Mouse (Mus musculus) liver, adult 2 months (tissue): Measurements from ENCODE around the gene Smim17. TPM values are rescaled to one million over a fixed set of nuclear protein-coding genes. Genes with fewer than 3 reads are reported as not detected.

Experiments used
- DNase-seq: peaks from one replicate; pipeline ENCODE4 v3.0.0-alpha.2; 2011; ENCODE audit warnings: low read depth, low spot score; ENCODE audit errors: extremely low read depth
- H3K27ac ChIP-seq: fragments of 200-500 bp; replicated peaks from 2 replicates; pipeline ENCODE4 v1.5.1; 2012; ENCODE audit warnings: low read depth, mild to moderate bottlenecking, control low read depth, inconsistent platforms, low read length; ENCODE audit not compliant: insufficient read depth
- H3K27me3 ChIP-seq: fragments of 200-500 bp; 2 replicates; pipeline ENCODE4 v1.6.1; 2012; ENCODE audit warnings: mild to moderate bottlenecking, moderate library complexity, low read length, inconsistent platforms; ENCODE audit not compliant: control insufficient read depth, insufficient read depth
- H3K36me3 ChIP-seq: fragments of 200-500 bp; 2 replicates; pipeline ENCODE4 v1.6.1; 2012; ENCODE audit warnings: low read length, inconsistent platforms; ENCODE audit not compliant: control insufficient read depth, insufficient read depth
- H3K4me1 ChIP-seq: fragments of 200-500 bp; 2 replicates; pipeline ENCODE4 v1.6.1; 2011; ENCODE audit warnings: low read length; ENCODE audit not compliant: control insufficient read depth, insufficient read depth
- H3K4me3 ChIP-seq: fragments of 200-500 bp; 2 replicates; pipeline ENCODE4 v1.5.1; 2011; ENCODE audit warnings: low read depth, mild to moderate bottlenecking, control low read depth, low read length, moderate library complexity; ENCODE audit not compliant: insufficient read depth
- H3K79me2 ChIP-seq: fragments of 200-500 bp; 2 replicates; pipeline ENCODE4 v1.6.1; 2012; ENCODE audit warnings: inconsistent platforms, mild to moderate bottlenecking, low read length, moderate library complexity; ENCODE audit not compliant: control insufficient read depth, insufficient read depth
- H3K9ac ChIP-seq: fragments of 200-500 bp; 2 replicates; pipeline ENCODE4 v1.6.1; 2012; ENCODE audit warnings: low read depth, mild to moderate bottlenecking, control low read depth, inconsistent platforms, low read length
- CTCF ChIP-seq: fragments of 200-500 bp; IDR thresholded peaks from 2 replicates; pipeline ENCODE4 v1.5.1; 2011; ENCODE audit warnings: low read depth, low read length, control low read depth
- POLR2A ChIP-seq: fragments of 200-500 bp; IDR thresholded peaks from 2 replicates; pipeline ENCODE4 v1.6.1; 2011; ENCODE audit warnings: low read length, control low read depth; ENCODE audit not compliant: insufficient read depth; ENCODE audit errors: extremely low read depth
- WGBS: fragments of 180-500 bp; shearing (Covaris S2); methylation state at CpG from one replicate; pipeline ENCODE4 v1.1.7; 2018; 5-methylcytosine and 5-hydroxymethylcytosine counted together
- polyA plus RNA-seq: library from polyadenylated mRNA; depleted of rRNA; stranded (reverse); fragments of >200 nt; gene quantifications from 2 replicates; pipeline ENCODE4 v1.2.3, GENCODE M21; 2012
- total RNA-seq: library from RNA; depleted of rRNA; stranded (reverse); fragments of >200 nt; gene quantifications from 2 replicates; pipeline ENCODE4 v1.2.3, GENCODE M21; 2014

The Smim17 gene
- total and polyA plus RNA-seq, 2 experiments: not detected

DNA sequence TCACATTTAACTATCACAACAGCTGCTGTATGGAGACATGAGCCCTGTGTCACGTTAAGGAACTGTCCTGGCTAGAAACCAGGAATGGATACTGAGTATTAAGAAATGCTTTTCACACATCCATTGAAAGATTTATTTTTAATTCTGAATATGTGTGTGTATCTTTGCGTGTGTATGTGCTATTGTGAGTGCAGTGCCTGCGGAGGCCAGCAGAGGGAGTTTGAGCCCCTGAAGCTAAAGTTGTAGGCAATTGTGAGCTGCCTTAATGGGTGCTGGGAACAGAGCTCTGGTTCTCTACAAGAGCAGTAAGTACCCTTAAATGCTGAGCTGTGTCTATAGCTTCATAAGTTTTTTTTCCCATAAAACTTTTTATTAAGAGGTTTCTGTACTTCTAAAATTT, 30.9 kb downstream of the Smim17 start:
- Histone ChIP-seq H3K4me3 (no peak overlapping the region), H3K4me1 (no peaks in the 10 kb centered on the region), H3K36me3 (no peaks in the 10 kb centered on the region), H3K9ac (no peak overlapping the region), H3K27me3 (peaks cover 2% of the 10 kb centered on the region; the same call in 1 of the 2 replicates), H3K79me2 (no peaks in the 10 kb centered on the region), H3K27ac (no peak overlapping the region)
- TF ChIP-seq CTCF (peak; percentile 21; the same call in 1 of the 2 replicates), POLR2A (no peak)
- no peak for DNase-seq
- 92% methylated on average over 3 of the region's 3 CpGs for WGBS

DNA sequence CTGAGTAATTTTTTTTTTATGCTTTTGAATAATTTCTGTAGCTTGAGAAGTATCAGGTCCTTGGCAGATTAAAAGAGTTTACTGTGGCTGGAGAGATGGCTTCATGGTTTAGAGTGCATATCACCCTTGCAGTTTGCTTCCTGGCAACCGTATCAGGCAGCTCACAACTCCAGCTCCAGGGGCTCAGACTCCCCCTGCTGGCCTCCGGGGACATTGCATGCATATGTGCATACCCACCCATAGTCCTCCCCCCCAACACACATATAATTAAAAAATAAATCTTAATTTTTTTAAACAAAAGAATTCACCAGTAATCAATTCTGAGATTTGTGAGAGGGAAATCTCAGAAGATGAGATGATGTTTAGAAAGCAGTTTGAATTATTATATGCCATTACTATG, 31.8 kb downstream of the Smim17 start:
- H3K27ac ChIP-seq: no peak overlapping the region
- H3K4me1 ChIP-seq: no peaks in the 10 kb centered on the region
- TF ChIP-seq CTCF: peak; percentile 86
- TF ChIP-seq POLR2A: no peak
- H3K36me3 ChIP-seq: no peaks in the 10 kb centered on the region
- no peak overlapping the region for H3K4me3 ChIP-seq
- H3K79me2 ChIP-seq: no peaks in the 10 kb centered on the region
- DNase-seq: peak; percentile 19
- H3K27me3 ChIP-seq: peaks cover 2% of the 10 kb centered on the region; the same call in 1 of the 2 replicates
- 29% methylated on average over 2 of the region's 2 CpGs for WGBS
- no peak overlapping the region for H3K9ac ChIP-seq

DNA sequence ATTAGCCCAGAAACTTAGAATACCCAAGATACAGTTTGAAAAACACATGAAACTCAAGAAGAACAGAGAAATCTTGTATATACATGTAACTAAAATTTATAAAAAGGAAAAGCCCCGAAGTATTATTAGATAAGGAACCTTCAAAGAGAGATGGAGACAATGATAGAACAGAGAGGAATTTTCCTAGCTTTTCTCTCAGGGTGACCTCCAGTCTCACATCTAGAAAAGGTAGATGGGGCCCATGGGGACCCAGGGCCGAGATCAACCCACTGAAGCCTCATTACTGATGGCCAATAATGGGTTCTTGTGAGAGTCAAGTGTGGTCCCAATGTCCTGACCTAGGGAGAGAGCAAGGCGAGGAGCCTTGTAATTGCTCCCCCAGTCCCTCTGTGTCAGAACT, 39.9 kb downstream of the Smim17 start, which contains the start of gene Olfr1344:
Gene Olfr1344 (plus strand): TSS at position 301 of the 400 bp plus-strand sequence.
- Histone ChIP-seq H3K36me3 (no peaks in the 10 kb centered on the region), H3K79me2 (no peaks in the 10 kb centered on the region), H3K4me1 (no peaks in the 10 kb centered on the region), H3K27me3 (no peaks in the 10 kb centered on the region), H3K9ac (no peak within 1 kb of the TSS), H3K27ac (no peak within 1 kb of the TSS), H3K4me3 (no peak within 1 kb of the TSS)
- TF ChIP-seq CTCF: no peak
- no peak for TF ChIP-seq POLR2A
- 62% methylated on average over 3 of the region's 3 CpGs for WGBS
- no peak for DNase-seq

DNA sequence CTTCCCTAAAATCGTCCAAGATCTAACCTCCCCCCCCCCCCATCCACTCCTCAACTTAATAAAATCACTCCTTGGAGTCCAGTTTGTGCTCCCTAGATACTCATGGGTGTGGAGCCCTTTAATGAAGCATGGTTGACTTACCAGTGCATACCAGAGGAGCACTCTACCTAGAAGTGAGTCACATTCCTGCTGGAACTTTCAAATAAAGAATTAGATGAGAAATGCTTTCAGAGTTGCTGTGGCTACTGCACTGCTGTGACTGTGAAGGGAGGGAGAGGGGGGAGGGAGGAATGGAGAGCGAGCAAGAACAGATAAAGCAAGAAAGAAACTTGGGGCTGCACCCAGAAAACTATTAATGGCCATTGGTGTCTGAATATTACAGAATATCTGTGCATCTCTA, 42.7 kb downstream of the Smim17 start:
- H3K36me3 ChIP-seq: no peaks in the 10 kb centered on the region
- no peaks in the 10 kb centered on the region for H3K4me1 ChIP-seq
- H3K27ac ChIP-seq: no peak overlapping the region
- H3K9ac ChIP-seq: no peak overlapping the region
- H3K79me2 ChIP-seq: no peaks in the 10 kb centered on the region
- no peak for DNase-seq
- 68% methylated on average over 2 of the region's 2 CpGs for WGBS
- H3K4me3 ChIP-seq: no peak overlapping the region
- H3K27me3 ChIP-seq: no peaks in the 10 kb centered on the region
- TF ChIP-seq POLR2A: no peak
- no peak for TF ChIP-seq CTCF

- TF ChIP-seq CTCF (no peak), POLR2A (no peak)
- H3K4me3 ChIP-seq: no peak overlapping the region
- H3K9ac ChIP-seq: no peak overlapping the region
- no peak overlapping the region for H3K27ac ChIP-seq
- 81% methylated on average over 5 of the region's 5 CpGs for WGBS
- H3K4me1 ChIP-seq: no peaks in the 10 kb centered on the region
- H3K27me3 ChIP-seq: no peaks in the 10 kb centered on the region
- H3K36me3 ChIP-seq: no peaks in the 10 kb centered on the region
- H3K79me2 ChIP-seq: no peaks in the 10 kb centered on the region
- no peak for DNase-seq
These were observed 49.3 kb downstream of the Smim17 start for GRCm38 (mm10) chr7:6447771-6448170.

GRCm38 (mm10) chr7:6455868-6456267, 57.4 kb downstream of the Smim17 start, which contains the start of gene Olfr1336:
TSS of gene Olfr1336 (plus strand) at chr7:6456168.
- no peaks in the 10 kb centered on the region for H3K27me3 ChIP-seq
- TF ChIP-seq CTCF (no peak), POLR2A (no peak)
- no peak within 1 kb of the TSS for H3K27ac ChIP-seq
- no peaks in the 10 kb centered on the region for H3K36me3 ChIP-seq
- H3K79me2 ChIP-seq: no peaks in the 10 kb centered on the region
- H3K9ac ChIP-seq: no peak within 1 kb of the TSS
- no peak within 1 kb of the TSS for H3K4me3 ChIP-seq
- no peaks in the 10 kb centered on the region for H3K4me1 ChIP-seq
- DNase-seq: no peak
